Mouse (Mus musculus): ENCODE data around the gene Rbfox3. TPM values are rescaled to one million over a fixed set of nuclear protein-coding genes. Genes with fewer than 3 reads are reported as not detected.

Rbfox3 gene
- polyA plus RNA-seq, 1 experiment = not detected

- no peaks in the 10 kb centered on the region for H3K4me1 ChIP-seq (ENCODE audit: control insufficient read depth, insufficient read depth, low read length)
- TF ChIP-seq POLR2A (IDR thresholded peaks at IDR 0.05; ENCODE audit: borderline replicate concordance, control insufficient read depth, low read depth, low read length) = no peak
- TF ChIP-seq CTCF (IDR thresholded peaks at IDR 0.05; ENCODE audit: control insufficient read depth, insufficient read depth, low read length) = no peak
- H3K4me3 ChIP-seq (replicated peaks; ENCODE audit: control insufficient read depth, low read depth, low read length) = no peak overlapping the region
- H3K27ac ChIP-seq (ENCODE audit: control insufficient read depth, insufficient read depth, low read depth, low read length, poor library complexity) = no peak overlapping the region
- 56% methylated on average over 7 of the region's 7 CpGs for WGBS
These were observed 159.3 kb downstream of the Rbfox3 start for GRCm38 (mm10) chr11:118751879-118752616.

- Histone ChIP-seq H3K27ac (ENCODE audit: control insufficient read depth, insufficient read depth, low read depth, low read length, poor library complexity) (no peak overlapping the region), H3K4me3 (replicated peaks; ENCODE audit: control insufficient read depth, low read depth, low read length) (no peak overlapping the region), H3K4me1 (ENCODE audit: control insufficient read depth, insufficient read depth, low read length) (no peaks in the 10 kb centered on the region)
- WGBS = 70% methylated on average over 11 of the region's 11 CpGs
- TF ChIP-seq CTCF (IDR thresholded peaks at IDR 0.05; ENCODE audit: control insufficient read depth, insufficient read depth, low read length) (no peak), POLR2A (IDR thresholded peaks at IDR 0.05; ENCODE audit: borderline replicate concordance, control insufficient read depth, low read depth, low read length) (no peak)
These were observed 160.6 kb downstream of the Rbfox3 start for GRCm38 (mm10) chr11:118750745-118751330.

- TF ChIP-seq CTCF (IDR thresholded peaks at IDR 0.05; ENCODE audit: control insufficient read depth, insufficient read depth, low read length) (no peak), POLR2A (IDR thresholded peaks at IDR 0.05; ENCODE audit: borderline replicate concordance, control insufficient read depth, low read depth, low read length) (no peak)
- 86% methylated on average over 1 of the region's 1 CpGs for WGBS
- Histone ChIP-seq H3K27ac (ENCODE audit: control insufficient read depth, insufficient read depth, low read depth, low read length, poor library complexity) (no peak overlapping the region), H3K4me1 (ENCODE audit: control insufficient read depth, insufficient read depth, low read length) (no peaks in the 10 kb centered on the region), H3K4me3 (replicated peaks; ENCODE audit: control insufficient read depth, low read depth, low read length) (no peak overlapping the region)
These were observed 161.9 kb downstream of the Rbfox3 start for GRCm38 (mm10) chr11:118749541-118749940.

- TF ChIP-seq POLR2A (IDR thresholded peaks at IDR 0.05; ENCODE audit: borderline replicate concordance, control insufficient read depth, low read depth, low read length) (no peak), CTCF (IDR thresholded peaks at IDR 0.05; ENCODE audit: control insufficient read depth, insufficient read depth, low read length) (no peak)
- 17% methylated on average over 10 of the region's 10 CpGs for WGBS
- Histone ChIP-seq H3K27ac (ENCODE audit: control insufficient read depth, insufficient read depth, low read depth, low read length, poor library complexity) (no peak overlapping the region), H3K4me3 (replicated peaks; ENCODE audit: control insufficient read depth, low read depth, low read length) (no peak overlapping the region), H3K4me1 (ENCODE audit: control insufficient read depth, insufficient read depth, low read length) (no peaks in the 10 kb centered on the region)
These were observed 162.8 kb downstream of the Rbfox3 start for GRCm38 (mm10) chr11:118748622-118749021.

- H3K4me3 ChIP-seq (replicated peaks; ENCODE audit: control insufficient read depth, low read depth, low read length) = no peak overlapping the region
- TF ChIP-seq POLR2A (IDR thresholded peaks at IDR 0.05; ENCODE audit: borderline replicate concordance, control insufficient read depth, low read depth, low read length) = no peak
- TF ChIP-seq CTCF (IDR thresholded peaks at IDR 0.05; ENCODE audit: control insufficient read depth, insufficient read depth, low read length) = no peak
- no peaks in the 10 kb centered on the region for H3K4me1 ChIP-seq (ENCODE audit: control insufficient read depth, insufficient read depth, low read length)
- H3K27ac ChIP-seq (ENCODE audit: control insufficient read depth, insufficient read depth, low read depth, low read length, poor library complexity) = no peak overlapping the region
These were observed 166.1 kb downstream of the Rbfox3 start for GRCm38 (mm10) chr11:118745279-118745678.

GRCm38 (mm10) chr11:118744782-118745181 is 166.6 kb downstream of the Rbfox3 start:
- WGBS = 7% methylated on average over 15 of the region's 15 CpGs
- Histone ChIP-seq H3K27ac (ENCODE audit: control insufficient read depth, insufficient read depth, low read depth, low read length, poor library complexity) (no peak overlapping the region), H3K4me3 (replicated peaks; ENCODE audit: control insufficient read depth, low read depth, low read length) (no peak overlapping the region), H3K4me1 (ENCODE audit: control insufficient read depth, insufficient read depth, low read length) (no peaks in the 10 kb centered on the region)
- TF ChIP-seq CTCF (IDR thresholded peaks at IDR 0.05; ENCODE audit: control insufficient read depth, insufficient read depth, low read length) (no peak), POLR2A (IDR thresholded peaks at IDR 0.05; ENCODE audit: borderline replicate concordance, control insufficient read depth, low read depth, low read length) (no peak)

- no peak overlapping the region for H3K4me3 ChIP-seq (replicated peaks; ENCODE audit: control insufficient read depth, low read depth, low read length)
- no peaks in the 10 kb centered on the region for H3K4me1 ChIP-seq (ENCODE audit: control insufficient read depth, insufficient read depth, low read length)
- WGBS = 13% methylated on average over 3 of the region's 3 CpGs
- TF ChIP-seq POLR2A (IDR thresholded peaks at IDR 0.05; ENCODE audit: borderline replicate concordance, control insufficient read depth, low read depth, low read length) (no peak), CTCF (IDR thresholded peaks at IDR 0.05; ENCODE audit: control insufficient read depth, insufficient read depth, low read length) (peak; percentile 55; the same call in 1 of the 2 replicates)
- H3K27ac ChIP-seq (ENCODE audit: control insufficient read depth, insufficient read depth, low read depth, low read length, poor library complexity) = no peak overlapping the region
These were observed 168.6 kb downstream of the Rbfox3 start for GRCm38 (mm10) chr11:118742762-118743161.

- Histone ChIP-seq H3K27ac (ENCODE audit: control insufficient read depth, insufficient read depth, low read depth, low read length, poor library complexity) (no peak overlapping the region), H3K4me3 (replicated peaks; ENCODE audit: control insufficient read depth, low read depth, low read length) (no peak overlapping the region), H3K4me1 (ENCODE audit: control insufficient read depth, insufficient read depth, low read length) (no peaks in the 10 kb centered on the region)
- WGBS = 37% methylated on average over 6 of the region's 6 CpGs
- no peak for TF ChIP-seq POLR2A (IDR thresholded peaks at IDR 0.05; ENCODE audit: borderline replicate concordance, control insufficient read depth, low read depth, low read length)
- no peak for TF ChIP-seq CTCF (IDR thresholded peaks at IDR 0.05; ENCODE audit: control insufficient read depth, insufficient read depth, low read length)
These were observed 170.1 kb downstream of the Rbfox3 start for GRCm38 (mm10) chr11:118741262-118741661.
